Mouse (Mus musculus) midbrain, embryonic 12.5 days (tissue): ENCODE data around the gene Arfrp1. TPM values are rescaled to one million over a fixed set of nuclear protein-coding genes. Genes with fewer than 3 reads are reported as not detected.

ENCODE experiments used
- ATAC-seq: fragments of 200-750 bp; cut with Nextera tagmentation; 2 replicates; pipeline ENCODE4 v1.8.0; 2017; ENCODE audit warnings: low read depth, moderate TSS enrichment, moderate library complexity; ENCODE audit not compliant: low FRiP score
- H3K27ac ChIP-seq: fragments of 300-500 bp; sonication (generic); replicated peaks from 2 replicates; pipeline ENCODE4 v1.5.1; 2016; ENCODE audit warnings: mild to moderate bottlenecking
- H3K27me3 ChIP-seq: fragments of 300-500 bp; sonication (generic); 2 replicates; pipeline ENCODE4 v1.6.1; 2016; ENCODE audit warnings: mild to moderate bottlenecking
- H3K36me3 ChIP-seq: fragments of 300-500 bp; sonication (generic); 2 replicates; pipeline ENCODE4 v1.6.1; 2016
- H3K4me1 ChIP-seq: fragments of 300-500 bp; sonication (generic); 2 replicates; pipeline ENCODE4 v1.6.1; 2016
- H3K4me2 ChIP-seq: fragments of 300-500 bp; sonication (generic); replicated peaks from 2 replicates; pipeline ENCODE4 v1.6.1; 2016; ENCODE audit warnings: mild to moderate bottlenecking, moderate library complexity
- H3K4me3 ChIP-seq: fragments of 300-500 bp; sonication (generic); 2 replicates; pipeline ENCODE4 v1.5.1; 2016; ENCODE audit warnings: mild to moderate bottlenecking
- H3K9ac ChIP-seq: fragments of 300-500 bp; sonication (generic); replicated peaks from 2 replicates; pipeline ENCODE4 v1.6.1; 2016; ENCODE audit warnings: mild to moderate bottlenecking, moderate library complexity
- H3K9me3 ChIP-seq: fragments of 300-500 bp; sonication (generic); 2 replicates; pipeline ENCODE4 v1.6.1; 2016; ENCODE audit warnings: mild to moderate bottlenecking
- WGBS: fragments of 180-500 bp; shearing (Covaris S2); methylation state at CpG from one replicate; pipeline ENCODE4 v1.1.7; 2016; 5-methylcytosine and 5-hydroxymethylcytosine counted together
- polyA plus RNA-seq: library from polyadenylated mRNA; unstranded; fragments of >200 nt; fragmentation: Nextera tagmentation; extraction: Ambion mirVana; gene quantifications from 2 replicates; pipeline ENCODE4 v1.2.1, GENCODE M21; 2016

The Arfrp1 gene
- polyA plus RNA-seq, 1 experiment from 2014 or later = 84.0 TPM

GRCm38 (mm10) chr2:181319248-181320102 lies 45.7 kb downstream of the Arfrp1 start, which contains the start of gene Rtel1:
Gene Rtel1 (plus strand): TSS chr2:181319739.
- peak within 1 kb of the TSS; percentile 64 for H3K9ac ChIP-seq
- peak within 1 kb of the TSS; percentile 78 for H3K4me2 ChIP-seq
- 6% methylated on average over 40 of the region's 40 CpGs for WGBS
- H3K4me3 ChIP-seq = peak within 1 kb of the TSS; percentile 70
- peaks cover 27% of the 10 kb centered on the region for H3K36me3 ChIP-seq
- no peaks in the 10 kb centered on the region for H3K9me3 ChIP-seq
- H3K27ac ChIP-seq = peak within 1 kb of the TSS; percentile 63
- peak; percentile 94 for ATAC-seq
- peaks cover 18% of the 10 kb centered on the region for H3K27me3 ChIP-seq
- peaks cover 19% of the 10 kb centered on the region for H3K4me1 ChIP-seq

GRCm38 (mm10) chr2:181314080-181314810 lies 51.0 kb downstream of the Arfrp1 start, which contains the start of gene Stmn3:
Gene Stmn3 (minus strand): TSS chr2:181314500.
- peak within 1 kb of the TSS; percentile 93 for H3K27ac ChIP-seq
- peak within 1 kb of the TSS; percentile 77 for H3K4me3 ChIP-seq
- ATAC-seq = peak; percentile 92
- H3K9me3 ChIP-seq = no peaks in the 10 kb centered on the region
- H3K4me1 ChIP-seq = peaks cover 26% of the 10 kb centered on the region
- H3K36me3 ChIP-seq = peaks cover under 1% of the 10 kb centered on the region; the same call in 1 of the 2 replicates
- 3% methylated on average over 23 of the region's 23 CpGs for WGBS
- H3K27me3 ChIP-seq = peaks cover 28% of the 10 kb centered on the region
- peak within 1 kb of the TSS; percentile 87 for H3K9ac ChIP-seq
- peak within 1 kb of the TSS; percentile 82 for H3K4me2 ChIP-seq

DNA sequence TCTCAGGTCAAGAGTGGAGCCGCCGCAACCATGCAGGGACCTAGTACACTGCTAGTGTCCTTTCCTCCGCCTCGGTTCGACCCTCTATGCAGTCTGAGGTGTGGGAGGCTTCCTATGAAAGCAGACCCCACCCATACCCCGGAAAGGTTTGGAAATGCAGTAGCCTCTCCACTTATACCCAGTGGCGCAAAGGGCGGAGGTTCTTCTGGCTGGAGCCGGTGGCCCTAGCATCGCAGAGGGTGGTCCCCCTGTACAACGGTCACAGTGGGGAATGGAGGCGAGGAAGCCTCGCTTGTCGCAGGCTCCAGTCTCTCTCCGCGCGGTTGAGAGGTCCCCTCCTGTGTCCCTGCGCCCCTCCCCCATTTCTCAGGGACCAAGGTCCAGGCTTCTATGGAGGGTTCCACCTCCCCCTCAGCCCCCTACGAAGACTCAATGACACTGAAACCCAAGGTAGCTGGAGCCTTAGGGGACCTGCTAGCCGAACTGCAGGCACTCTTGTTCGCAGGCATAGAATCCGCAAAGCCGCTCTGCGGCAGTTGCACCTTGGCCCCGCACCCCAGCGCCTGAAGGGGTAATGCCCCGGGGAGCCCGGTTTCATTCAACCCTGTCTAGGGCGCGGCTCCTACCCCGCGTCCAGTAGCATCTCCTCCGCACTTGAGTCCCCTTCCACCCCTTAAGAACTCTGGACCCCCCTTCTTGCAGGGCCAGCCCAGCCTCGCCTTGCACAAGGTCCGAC lies 51.7 kb downstream of the Arfrp1 start:
- H3K27me3 ChIP-seq = peaks cover 33% of the 10 kb centered on the region
- H3K9me3 ChIP-seq = no peaks in the 10 kb centered on the region
- H3K4me1 ChIP-seq = peaks cover 22% of the 10 kb centered on the region
- H3K36me3 ChIP-seq = peaks cover 7% of the 10 kb centered on the region
- WGBS = under 1% methylated on average over 35 of the region's 35 CpGs
- H3K4me3 ChIP-seq = peak overlapping the region; percentile 77
- H3K9ac ChIP-seq = peak overlapping the region; percentile 87
- ATAC-seq = peak; percentile 79
- peak overlapping the region; percentile 82 for H3K4me2 ChIP-seq
- peak overlapping the region; percentile 93 for H3K27ac ChIP-seq

DNA sequence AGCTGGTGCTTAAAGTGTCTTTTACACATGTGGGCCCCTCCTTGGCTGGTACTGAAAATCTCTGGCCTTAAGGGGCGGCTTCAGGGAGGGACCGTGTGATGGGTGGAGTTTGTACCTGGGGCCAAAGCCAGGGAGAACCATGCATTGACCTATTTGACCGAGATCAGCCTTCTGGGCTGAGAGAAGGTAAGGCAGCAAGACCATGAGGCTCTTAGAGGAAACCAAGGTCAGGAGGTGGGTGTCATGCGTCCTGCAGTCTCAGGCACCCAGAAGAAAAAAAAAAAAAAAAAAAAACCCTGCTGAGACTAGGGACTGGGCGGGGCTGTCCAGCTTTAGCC lies 52.2 kb downstream of the Arfrp1 start:
- no peak for ATAC-seq
- H3K9me3 ChIP-seq = no peaks in the 10 kb centered on the region
- H3K27ac ChIP-seq = peak overlapping the region; percentile 93
- peak overlapping the region; percentile 87 for H3K9ac ChIP-seq
- H3K36me3 ChIP-seq = peaks cover 13% of the 10 kb centered on the region
- H3K4me2 ChIP-seq = peak overlapping the region; percentile 82
- peaks cover 22% of the 10 kb centered on the region for H3K4me1 ChIP-seq
- H3K4me3 ChIP-seq = peak overlapping the region; percentile 77
- WGBS = 12% methylated on average over 5 of the region's 5 CpGs
- peaks cover 38% of the 10 kb centered on the region for H3K27me3 ChIP-seq

GRCm38 (mm10) chr2:181312435-181312834 lies 52.8 kb downstream of the Arfrp1 start:
- 68% methylated on average over 3 of the region's 3 CpGs for WGBS
- Histone ChIP-seq H3K36me3 (peaks cover 18% of the 10 kb centered on the region), H3K4me2 (peak overlapping the region; percentile 82), H3K9me3 (no peaks in the 10 kb centered on the region), H3K4me1 (peaks cover 22% of the 10 kb centered on the region), H3K27ac (no peak overlapping the region), H3K4me3 (peak overlapping the region; percentile 77), H3K9ac (peak overlapping the region; percentile 87), H3K27me3 (peaks cover 44% of the 10 kb centered on the region)
- ATAC-seq = no peak

Other genes with a start within 250 kb of the Arfrp1 start
- 30.7 and 34.3 TPM in 2 replicates for gene Kcnq2, start 230.1 kb downstream of the Arfrp1 start, polyA plus RNA-seq
- 1.4 and 1.6 TPM in 2 replicates for gene Eef1a2, start 208.4 kb downstream of the Arfrp1 start, polyA plus RNA-seq
- gene Ppdpf, start 178.2 kb downstream of the Arfrp1 start, polyA plus RNA-seq = 423 and 462 TPM in 2 replicates
- gene Ptk6, start 162.6 kb downstream of the Arfrp1 start, polyA plus RNA-seq = not detected in 2 replicates
- 0.15 TPM in 1 of 2 replicates, not detected in the other for gene Srms, start 152.2 kb downstream of the Arfrp1 start, polyA plus RNA-seq
- 0.15 and 0.20 TPM in 2 replicates for gene Fndc11, start 145.4 kb downstream of the Arfrp1 start, polyA plus RNA-seq
- 0.48 and 0.55 TPM in 2 replicates for gene Helz2, start 123.4 kb downstream of the Arfrp1 start, polyA plus RNA-seq
- 23.4 and 23.9 TPM in 2 replicates for gene Gmeb2, start 77.4 kb downstream of the Arfrp1 start, polyA plus RNA-seq
- 443 and 455 TPM in 2 replicates for gene Stmn3, start 50.9 kb downstream of the Arfrp1 start, polyA plus RNA-seq
- 54.2 and 55.3 TPM in 2 replicates for gene Rtel1, start 45.7 kb downstream of the Arfrp1 start, polyA plus RNA-seq
- gene Zgpat, start 476 bp downstream of the Arfrp1 start, polyA plus RNA-seq = 69.4 and 75.0 TPM in 2 replicates
- gene Lime1, start 14.7 kb upstream of the Arfrp1 start, polyA plus RNA-seq = 36.2 and 40.3 TPM in 2 replicates
- 22.2 and 24.6 TPM in 2 replicates for gene Zbtb46, start 94.0 kb upstream of the Arfrp1 start, polyA plus RNA-seq
- gene Abhd16b, start 127.8 kb upstream of the Arfrp1 start, polyA plus RNA-seq = not detected in 2 replicates
- gene Tpd52l2, start 131.7 kb upstream of the Arfrp1 start, polyA plus RNA-seq = 122 and 135 TPM in 2 replicates
- gene Dnajc5, start 155.1 kb upstream of the Arfrp1 start, polyA plus RNA-seq = 137 and 140 TPM in 2 replicates
- gene Uckl1, start 219.5 kb upstream of the Arfrp1 start, polyA plus RNA-seq = 60.4 and 71.6 TPM in 2 replicates
- gene Prpf6, start 226.5 kb upstream of the Arfrp1 start, polyA plus RNA-seq = 75.2 and 80.5 TPM in 2 replicates
- 71.9 and 85.5 TPM in 2 replicates for gene Zfp512b, start 227.4 kb upstream of the Arfrp1 start, polyA plus RNA-seq
- gene Samd10, start 233.8 kb upstream of the Arfrp1 start, polyA plus RNA-seq = 88.8 and 92.4 TPM in 2 replicates